Mouse (Mus musculus): ENCODE data around the gene Fam13a.

Fam13a gene

DNA sequence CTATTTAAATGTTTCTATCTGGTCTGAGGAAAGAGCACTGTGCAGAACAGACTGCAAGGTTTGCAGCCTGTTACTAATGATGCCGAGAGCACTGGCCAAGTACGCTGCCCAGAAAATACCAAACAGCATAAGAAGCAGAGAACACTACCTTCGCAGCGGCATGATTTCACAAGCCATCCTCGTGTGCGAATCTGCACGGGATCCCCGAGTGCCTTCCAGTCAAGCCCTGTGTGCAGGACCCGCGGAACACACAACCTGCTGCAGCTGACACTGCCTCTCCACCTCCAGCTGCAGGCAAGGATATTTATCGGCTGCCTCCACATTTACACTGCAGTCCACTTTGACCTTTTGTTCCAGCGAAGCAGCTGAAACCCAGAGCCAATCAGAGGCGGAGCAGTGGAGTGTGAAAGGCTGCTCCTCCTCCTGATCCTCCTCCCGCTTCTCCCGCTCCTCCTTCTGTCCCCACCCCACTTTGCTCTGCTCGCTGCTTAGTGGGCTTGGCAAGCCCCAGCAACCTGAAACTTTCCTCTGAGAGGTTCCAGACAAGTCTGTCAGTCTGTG is at the start of gene Fam13a:
Fam13a (minus strand) TSS at position 386 of the 561 bp plus-strand sequence.
- ChIA-PET CTCF (interaction anchor here in 1 of 4 experiments (1.4 kb wide), 1 partner anchor 185 kb away, joined by 3 read pairs; the partner anchor contains the start of gene Tigd2), POLR2A (interaction anchor here in 1 of 4 experiments (0.8 kb wide), 1 partner anchor 171 kb away, joined by 3 read pairs; no protein-coding TSS in a partner anchor)

DNA sequence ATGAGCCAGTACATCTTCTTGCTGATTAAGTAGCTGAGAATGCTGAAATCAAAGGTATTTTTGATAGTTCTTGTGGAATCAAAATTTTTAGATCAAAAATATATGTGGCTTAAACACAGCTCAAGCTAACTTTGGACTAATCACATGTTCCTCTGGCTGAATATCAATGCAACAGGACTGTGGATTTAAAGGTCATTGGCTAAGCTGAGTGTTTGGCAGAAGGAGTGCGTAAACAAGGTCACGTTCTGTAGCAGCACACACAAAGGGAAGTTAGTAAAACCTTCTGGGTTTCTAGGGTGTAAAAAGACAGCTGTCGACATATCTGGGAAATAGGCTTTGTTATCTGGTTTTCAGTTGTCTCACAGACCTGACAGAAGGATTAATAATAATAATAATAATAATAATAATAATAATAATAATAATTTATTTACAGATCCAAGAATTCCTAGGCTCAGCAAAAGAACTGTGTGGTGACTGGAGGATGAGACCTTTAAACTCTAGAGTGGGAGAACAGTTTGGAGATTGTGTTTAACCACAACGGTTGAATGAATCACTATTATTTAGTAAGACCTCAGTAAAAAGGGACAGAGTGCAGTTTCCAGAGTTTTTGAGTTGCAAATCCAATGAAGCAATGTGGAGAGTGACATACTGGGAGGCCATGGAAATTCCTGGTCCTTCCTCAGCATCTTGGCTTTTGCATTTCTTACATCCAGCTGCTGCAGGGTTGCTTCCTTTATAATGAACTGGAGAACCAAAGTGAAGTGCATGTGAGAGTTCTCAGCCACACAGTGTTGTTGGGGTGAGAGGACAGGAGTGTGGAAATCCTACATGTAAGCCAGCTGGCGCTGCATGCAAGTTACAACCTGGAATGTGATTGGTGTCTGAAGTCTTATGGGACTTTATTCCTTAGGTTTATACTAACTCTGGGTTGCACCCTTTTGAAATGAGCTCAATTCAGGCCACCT is 48.0 kb upstream of the Fam13a start:
- CTCF ChIA-PET = interaction anchor here in 1 of 4 experiments (0.6 kb wide), 1 partner anchor 1997 kb away, joined by 10 read pairs; no protein-coding TSS in a partner anchor
- POLR2A ChIA-PET = interaction anchor here in 1 of 4 experiments (0.7 to 0.9 kb wide), 2 partner anchors 52 to 137 kb away, joined by 3 to 4 read pairs; partner anchors contain the start of gene Tigd2

DNA sequence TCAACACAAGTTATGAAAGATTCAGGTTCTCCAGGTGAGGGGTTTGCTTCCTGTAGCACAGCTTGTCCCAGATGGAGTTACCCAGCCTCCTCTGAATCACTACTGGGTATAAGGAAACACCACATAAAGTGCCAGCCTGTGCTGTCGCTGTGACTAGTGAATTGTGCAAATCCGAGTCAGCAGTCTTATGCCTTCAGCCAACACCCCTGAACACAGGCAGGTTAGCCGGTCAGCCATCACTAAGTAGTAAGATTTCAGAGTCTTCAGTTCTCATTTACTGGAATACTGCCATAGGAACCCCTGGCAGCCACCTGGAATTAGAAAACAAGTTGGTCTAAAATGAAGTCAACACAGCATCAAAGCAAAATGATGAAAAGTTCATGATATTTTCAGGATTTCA is 47.3 kb upstream of the Fam13a start:
- ChIA-PET CTCF (no interaction called here), POLR2A (no interaction called here)

DNA sequence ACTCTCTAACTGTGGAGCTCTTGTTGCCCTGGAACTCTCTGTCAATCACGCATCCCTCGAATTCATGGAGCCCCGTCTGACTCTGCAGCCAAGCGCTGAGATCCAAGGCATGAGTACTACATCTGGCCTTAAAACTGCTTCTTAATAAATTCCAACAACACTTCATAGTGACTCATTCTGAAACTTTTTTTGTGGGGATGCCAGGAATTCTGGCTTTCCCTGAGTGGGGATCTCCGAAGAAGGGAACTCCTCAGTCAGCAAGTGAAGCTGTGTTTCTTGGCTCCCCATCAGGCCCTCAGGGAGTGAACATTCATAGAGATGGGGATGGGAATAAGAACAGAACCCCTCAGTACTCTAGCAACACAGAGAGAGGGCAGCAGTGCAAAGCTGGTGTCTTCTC is 43.8 kb upstream of the Fam13a start:
- POLR2A ChIA-PET = no interaction called here
- CTCF ChIA-PET = interaction anchor here in 1 of 4 experiments (0.7 kb wide), 1 partner anchor 129 kb away, joined by 3 read pairs; no protein-coding TSS in a partner anchor

DNA sequence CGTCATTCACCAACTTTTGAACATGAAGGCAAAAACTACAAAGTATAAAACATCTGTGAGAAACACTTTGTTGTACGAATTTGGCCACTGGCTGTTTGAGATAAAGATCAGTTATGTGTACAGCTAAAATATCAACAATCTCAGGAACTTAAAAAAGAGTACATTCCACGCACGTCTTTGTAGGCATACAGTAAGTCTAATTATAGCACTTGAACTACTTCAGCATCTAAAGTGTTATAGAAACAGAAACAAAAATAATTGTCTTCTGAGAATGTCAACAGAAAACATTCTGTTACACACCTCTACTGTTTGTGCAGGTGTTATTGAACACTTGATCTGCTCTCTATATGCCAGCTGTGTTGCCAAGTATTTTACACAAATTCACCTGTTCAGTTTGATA is 40.1 kb upstream of the Fam13a start:
- ChIA-PET POLR2A (no interaction called here), CTCF (no interaction called here)

DNA sequence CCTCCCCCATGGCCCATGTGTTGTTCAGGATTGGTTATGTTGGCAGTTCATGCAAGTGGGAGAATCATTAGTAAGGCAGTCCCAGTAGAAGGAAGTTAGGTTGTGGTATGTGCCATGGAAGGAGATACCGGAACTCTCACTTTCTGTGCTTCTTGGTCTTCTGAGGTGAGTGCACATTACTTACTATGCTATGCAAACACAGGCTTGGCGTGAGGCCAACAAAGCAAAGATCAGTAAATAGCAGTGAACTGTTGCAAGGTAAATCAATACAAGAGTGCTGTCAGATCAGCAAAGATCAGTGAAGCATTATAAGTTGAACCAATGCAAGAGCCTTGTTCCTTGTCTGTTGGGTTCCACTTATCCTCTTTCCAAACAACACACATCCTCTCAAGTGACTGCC is 28.9 kb upstream of the Fam13a start:
- ChIA-PET CTCF (no interaction called here), POLR2A (no interaction called here)

DNA sequence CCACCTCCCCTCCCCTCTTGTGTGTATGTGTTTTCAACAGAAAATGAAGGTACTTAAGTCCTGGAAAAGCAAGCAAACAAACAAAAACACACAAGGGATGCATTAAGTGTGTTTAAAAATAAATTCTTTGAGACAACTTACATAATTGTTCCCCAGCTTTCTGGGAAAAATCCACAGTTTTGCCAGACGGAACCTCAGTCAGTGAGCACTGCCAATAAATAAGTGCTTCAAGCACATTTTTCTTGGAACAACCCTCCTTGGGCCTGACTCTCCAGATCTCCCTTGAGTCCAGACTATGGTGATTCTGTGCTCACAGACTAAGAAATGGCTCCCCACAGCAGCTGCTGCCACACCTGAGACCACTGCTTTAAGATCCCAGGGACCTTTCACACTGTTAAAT is 15.4 kb upstream of the Fam13a start:
- CTCF ChIA-PET = no interaction called here
- POLR2A ChIA-PET = no interaction called here

DNA sequence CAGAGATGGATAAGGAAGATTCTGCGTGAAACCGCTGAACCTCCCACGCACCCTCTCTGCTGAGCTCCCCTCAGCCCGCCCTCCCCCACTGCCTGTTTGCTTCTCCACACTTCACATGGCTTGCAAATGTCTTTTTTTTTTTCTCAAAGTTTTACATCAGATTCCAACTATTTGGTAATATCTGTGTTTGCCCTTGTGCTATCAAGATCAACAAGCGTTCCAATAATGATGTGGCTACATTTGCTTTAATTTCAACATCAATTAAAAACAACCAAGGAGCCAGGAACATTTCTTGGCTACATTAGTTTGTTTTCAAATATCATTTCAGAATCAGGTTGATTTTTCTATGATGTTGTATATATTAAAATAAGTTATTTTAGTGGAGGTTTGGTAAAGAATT is 8.4 kb upstream of the Fam13a start:
- CTCF ChIA-PET = no interaction called here
- POLR2A ChIA-PET = interaction anchor here in 1 of 4 experiments (0.6 kb wide), 1 partner anchor 296 kb away, joined by 3 read pairs; no protein-coding TSS in a partner anchor

DNA sequence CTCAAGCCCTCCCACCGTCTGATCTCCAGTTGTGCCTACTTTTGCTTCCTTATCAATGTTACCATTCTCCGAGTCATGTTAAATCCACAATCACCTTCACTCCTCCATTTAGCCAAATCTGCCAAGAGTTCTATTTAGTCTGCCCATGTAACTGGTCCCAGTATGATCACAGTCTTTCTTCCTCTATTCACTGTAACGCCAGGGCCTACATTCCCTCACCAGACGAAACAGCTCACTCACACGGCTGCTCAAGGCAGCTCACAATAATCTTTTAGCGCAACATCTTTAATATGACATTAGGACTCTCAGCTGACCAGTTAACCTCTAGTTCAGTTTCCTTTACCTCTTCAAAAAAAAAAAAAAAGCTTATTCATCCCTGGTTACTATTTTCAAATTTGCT is 7.2 kb upstream of the Fam13a start:
- ChIA-PET CTCF (no interaction called here), POLR2A (interaction anchor here in 1 of 4 experiments (0.6 kb wide), 1 partner anchor 9 kb away, joined by 3 read pairs; no protein-coding TSS in a partner anchor)

DNA sequence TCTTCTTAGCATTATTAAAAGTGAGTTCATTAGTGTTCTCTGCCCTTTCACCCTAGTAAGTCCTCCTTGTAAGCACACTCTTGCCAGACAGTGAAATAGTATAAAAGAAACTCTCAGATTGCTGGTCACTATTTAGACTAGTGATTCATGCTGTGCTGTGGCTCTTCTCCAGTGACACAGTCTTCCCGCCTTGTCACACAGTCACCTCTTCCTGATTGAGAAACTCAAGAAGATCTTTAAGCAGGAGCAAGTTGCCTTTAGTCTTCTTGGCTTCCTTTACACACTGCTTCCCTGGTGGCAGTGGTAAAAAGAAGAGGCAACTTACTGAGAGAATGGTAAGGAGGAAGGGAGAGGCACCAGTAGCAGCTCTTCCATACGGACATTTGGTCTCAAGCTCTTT is 6.3 kb upstream of the Fam13a start:
- POLR2A ChIA-PET = no interaction called here
- CTCF ChIA-PET = no interaction called here

DNA sequence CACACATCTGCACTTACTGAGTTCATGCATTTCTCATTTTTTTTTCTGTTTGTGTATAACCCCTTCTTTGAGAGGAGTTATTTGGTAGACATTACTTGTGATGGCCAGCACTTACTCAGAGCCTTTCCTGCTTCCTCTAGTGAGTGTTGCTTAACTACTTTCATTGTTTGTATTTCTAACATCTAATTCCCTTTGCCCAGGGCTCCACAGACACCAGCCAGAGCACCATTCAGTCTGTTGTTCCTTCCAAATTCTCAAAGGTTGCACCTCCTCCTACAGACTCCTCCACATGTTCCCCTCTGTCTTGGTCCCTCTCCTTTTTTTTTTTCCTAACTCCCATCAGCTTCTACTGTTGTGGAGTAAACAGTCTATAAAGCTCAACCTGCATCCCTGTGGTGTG is 5.7 kb upstream of the Fam13a start:
- CTCF ChIA-PET = no interaction called here
- POLR2A ChIA-PET = no interaction called here

DNA sequence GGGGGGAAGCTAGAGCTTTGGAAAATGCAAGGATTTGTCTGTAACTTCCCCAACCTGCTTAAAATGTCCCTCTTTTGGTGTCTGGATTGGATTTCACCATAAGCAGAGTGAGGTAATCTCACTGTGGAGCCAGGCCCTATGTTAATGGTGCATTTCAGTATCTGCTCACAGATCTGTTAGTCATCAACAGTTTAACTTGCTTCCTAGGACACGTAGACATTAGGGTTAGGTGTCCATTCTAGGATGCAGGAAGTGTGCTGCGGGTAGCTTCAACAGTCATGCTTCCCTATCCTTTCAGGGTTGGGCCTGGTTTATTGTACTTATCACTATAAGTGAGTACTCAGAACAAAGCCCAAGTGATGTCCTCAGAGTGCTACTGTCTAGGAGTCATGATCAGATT is 4.5 kb upstream of the Fam13a start:
- ChIA-PET CTCF (interaction anchor here in 1 of 4 experiments (0.6 kb wide), 1 partner anchor 180 kb away, joined by 4 read pairs; no protein-coding TSS in a partner anchor), POLR2A (no interaction called here)

DNA sequence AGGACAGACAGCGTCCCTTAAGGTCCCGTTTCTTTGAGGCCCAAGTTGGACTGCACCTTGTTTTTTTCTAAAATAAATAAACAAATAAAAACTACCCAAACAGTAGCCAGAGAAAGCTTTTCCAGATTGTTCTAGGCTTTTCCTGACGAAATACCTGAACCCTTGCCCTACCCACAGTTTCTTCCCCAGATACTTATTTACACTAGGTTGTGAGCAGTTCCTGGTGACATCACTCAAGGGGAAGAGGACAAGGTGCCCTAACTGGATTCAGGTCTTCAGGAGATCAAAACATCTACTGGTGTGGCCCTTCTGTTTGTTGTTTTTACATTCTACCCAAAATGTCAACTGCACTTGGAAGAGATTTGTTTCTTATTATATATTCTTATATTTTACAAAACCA is 457 bp upstream of the Fam13a start:
- POLR2A ChIA-PET = no interaction called here
- CTCF ChIA-PET = interaction anchor here in 1 of 4 experiments (1.4 kb wide), 1 partner anchor 184 kb away, joined by 3 read pairs; the partner anchor contains the start of gene Tigd2

DNA sequence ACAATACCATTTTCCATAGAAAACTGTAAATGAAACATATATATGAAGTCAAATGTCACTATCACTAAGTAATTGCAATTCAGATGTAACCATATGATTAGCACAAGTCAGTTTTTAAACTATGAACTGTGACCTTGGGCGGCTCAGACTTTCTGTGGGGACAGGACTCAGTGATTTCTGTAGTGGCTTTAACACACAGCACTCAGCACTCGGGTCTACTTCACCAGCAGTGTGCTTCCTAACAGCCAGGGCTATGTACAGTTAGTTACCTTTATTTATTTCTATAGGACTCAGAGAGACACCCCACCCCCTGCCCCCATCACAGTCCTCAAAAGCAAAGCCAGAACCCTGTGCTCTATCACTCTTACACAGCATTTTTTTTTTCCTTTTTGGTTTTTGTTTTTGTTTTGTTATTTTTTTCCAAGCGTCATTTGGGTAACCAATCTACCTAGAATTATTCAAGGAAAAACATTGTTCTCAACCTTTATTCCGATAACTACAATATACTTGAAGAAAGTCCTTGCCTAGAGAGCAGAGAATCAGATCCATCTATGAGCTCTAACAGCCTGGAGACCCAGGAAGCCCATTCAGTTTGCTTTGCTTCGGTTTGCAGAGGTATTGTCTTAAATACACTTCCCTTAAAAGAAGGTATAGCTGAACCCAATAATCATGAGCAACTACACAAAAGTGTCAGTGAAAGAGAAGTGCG is 740 bp downstream of the Fam13a start:
- CTCF ChIA-PET = no interaction called here
- POLR2A ChIA-PET = interaction anchor here in 1 of 4 experiments (0.8 kb wide), 1 partner anchor 171 kb away, joined by 3 read pairs; no protein-coding TSS in a partner anchor

DNA sequence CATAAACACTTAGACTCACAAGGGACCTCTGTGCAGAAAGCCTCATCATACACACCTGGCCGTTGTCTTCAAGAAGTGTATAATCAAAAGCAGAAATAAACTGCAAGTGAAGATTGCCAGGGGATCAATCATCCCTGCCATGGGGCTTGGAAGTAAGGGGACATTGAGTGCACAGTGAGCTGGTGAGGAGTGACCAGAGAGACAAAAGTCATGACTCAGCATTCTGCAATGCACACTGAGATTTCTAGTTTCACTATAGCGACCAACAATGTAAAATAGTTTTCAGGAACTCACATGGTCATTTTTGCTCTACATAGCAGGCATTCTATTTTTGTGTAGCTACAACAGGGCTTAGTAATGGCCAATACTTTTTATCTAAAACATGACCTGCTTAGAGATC is 1.7 kb downstream of the Fam13a start:
- ChIA-PET CTCF (no interaction called here), POLR2A (interaction anchor here in 1 of 4 experiments (1.1 kb wide), 1 partner anchor 9 kb away, joined by 3 read pairs; no protein-coding TSS in a partner anchor)

DNA sequence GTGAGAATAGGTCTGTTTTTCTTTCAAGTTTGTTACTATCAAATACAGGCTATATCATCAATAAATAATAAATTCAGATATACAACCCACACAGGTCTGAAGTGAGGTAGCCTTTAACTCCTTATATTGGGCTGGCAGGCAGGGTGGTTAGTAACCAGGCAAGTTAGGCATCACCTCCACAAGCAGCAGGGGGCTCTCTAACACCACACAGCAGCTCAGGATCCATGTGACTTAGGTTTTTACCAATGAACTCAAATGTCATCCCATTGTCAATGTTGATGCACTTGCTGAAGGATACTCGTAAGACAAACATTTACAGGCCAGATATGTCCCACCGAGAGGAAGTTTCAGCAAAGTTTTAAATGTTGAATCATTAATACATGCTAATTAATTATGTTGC is 4.0 kb downstream of the Fam13a start:
- ChIA-PET CTCF (interaction anchor here in 1 of 4 experiments (0.5 kb wide), 1 partner anchor 155 kb away, joined by 4 read pairs; no protein-coding TSS in a partner anchor), POLR2A (interaction anchor here in 2 of 4 experiments (0.6 kb wide), 2 partner anchors 52 to 426 kb away, joined by 3 read pairs; no protein-coding TSS in a partner anchor)

DNA sequence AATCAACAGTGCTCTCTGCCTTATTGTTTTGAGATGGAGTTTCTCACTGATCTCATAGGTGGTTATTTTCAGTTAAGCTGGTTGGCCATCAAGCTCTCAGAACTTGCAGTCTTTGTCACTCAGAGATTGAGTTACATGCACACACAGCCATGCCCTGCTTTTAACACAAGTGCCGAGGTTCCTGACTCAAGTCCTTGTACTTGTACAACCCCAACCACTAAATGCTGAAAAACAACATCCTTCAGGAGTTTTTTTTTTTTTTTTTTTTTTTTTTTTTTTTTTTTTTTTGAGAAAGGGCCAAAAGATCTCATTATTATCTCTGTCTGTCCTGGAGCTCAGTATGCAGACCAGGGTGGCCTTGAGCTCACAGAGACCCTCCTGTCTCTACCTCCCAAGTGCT is 4.5 kb downstream of the Fam13a start:
- CTCF ChIA-PET = no interaction called here
- POLR2A ChIA-PET = no interaction called here

DNA sequence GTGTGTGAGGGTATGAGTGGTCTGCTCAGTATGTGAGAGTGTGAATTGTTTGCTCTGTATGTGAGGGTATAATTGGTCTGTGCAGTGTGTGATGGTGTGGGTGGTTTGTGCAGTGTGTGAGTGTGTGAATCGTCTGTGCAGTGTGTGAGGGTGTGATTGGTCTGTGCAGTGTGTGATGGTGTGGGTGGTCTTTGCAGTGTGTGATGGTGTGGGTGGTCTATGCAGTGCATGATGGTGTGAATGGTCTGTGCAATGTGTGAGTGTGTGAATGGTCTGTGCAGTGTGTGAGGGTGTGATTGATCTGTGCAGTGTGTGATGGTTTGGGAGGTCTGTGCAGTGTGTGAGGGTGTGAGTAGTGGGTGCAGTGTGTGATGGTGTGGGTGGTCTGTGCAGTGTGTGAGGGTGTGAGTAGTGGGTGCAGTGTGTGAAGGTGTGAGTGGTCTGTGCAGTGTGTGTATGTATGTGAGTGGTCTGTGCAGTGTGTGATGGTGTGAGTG is 8.0 kb downstream of the Fam13a start:
- ChIA-PET POLR2A (no interaction called here), CTCF (no interaction called here)

DNA sequence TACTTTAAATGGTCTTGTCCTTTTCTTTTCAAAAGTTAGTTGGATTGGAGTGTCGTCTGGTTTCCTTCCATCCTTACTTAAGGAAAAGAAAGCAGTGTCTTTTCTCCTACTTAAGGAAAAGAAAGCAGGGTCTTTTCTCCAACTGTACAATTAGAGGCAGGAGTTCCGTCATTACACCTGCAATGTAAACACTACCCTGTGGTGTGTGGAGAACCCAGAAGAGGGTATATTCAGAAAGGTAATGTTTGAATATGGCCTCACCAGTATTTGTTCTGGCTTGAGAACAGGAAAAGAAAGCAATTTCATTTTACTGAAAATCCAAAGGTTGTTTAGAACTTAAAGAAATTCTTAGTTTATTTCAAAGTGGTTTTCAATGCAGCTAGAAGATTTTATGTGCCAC is 9.6 kb downstream of the Fam13a start:
- CTCF ChIA-PET = no interaction called here
- POLR2A ChIA-PET = no interaction called here

Measured in embryonic stem cell, embryonic (primary cell).